Mouse (Mus musculus) gastrocnemius, postnatal 36 days (tissue): ENCODE measurements around the gene Large2. TPM values are rescaled to one million over a fixed set of nuclear protein-coding genes. Genes with fewer than 3 reads are reported as not detected.

Experiments used
- DNase-seq, 2 experiments: peaks; one replicate each; pipeline ENCODE4 v3.0.0; 2022
- intact Hi-C: fragments of 180-260 bp; cut with DNase I; formaldehyde crosslinking; loops from one replicate; pipeline ENCODE4 v1.15.1; 2025
- total RNA-seq, 2 experiments: library from RNA; stranded (reverse); gene quantifications; 2 replicates each; pipeline ENCODE4 v1.2.3; 2021

Gene Large2
- total RNA-seq, 2 experiments from 2014 or later, result 0.52 to 0.84 TPM

DNA sequence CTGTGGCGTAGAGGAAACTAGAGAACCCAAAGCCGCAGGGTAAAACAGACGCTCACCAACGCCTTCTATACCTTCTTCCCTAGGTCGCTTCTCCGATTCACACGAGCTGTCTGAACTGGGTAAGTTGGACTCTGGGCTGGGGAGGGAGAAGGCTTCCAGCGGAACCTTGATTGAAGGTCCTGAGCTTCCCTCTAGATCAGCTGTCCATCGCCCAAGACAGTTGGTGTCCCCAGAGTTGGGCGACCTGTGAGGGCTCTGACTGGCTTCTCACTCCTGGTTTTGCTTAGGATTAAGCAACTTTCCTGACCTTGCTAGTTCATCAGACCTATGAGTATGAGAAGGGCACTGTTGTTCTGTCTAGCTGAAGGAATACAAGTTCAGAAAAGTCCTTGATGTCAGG lies 1.1 kb upstream of the Large2 start:
- DNase-seq, result no peak

DNA sequence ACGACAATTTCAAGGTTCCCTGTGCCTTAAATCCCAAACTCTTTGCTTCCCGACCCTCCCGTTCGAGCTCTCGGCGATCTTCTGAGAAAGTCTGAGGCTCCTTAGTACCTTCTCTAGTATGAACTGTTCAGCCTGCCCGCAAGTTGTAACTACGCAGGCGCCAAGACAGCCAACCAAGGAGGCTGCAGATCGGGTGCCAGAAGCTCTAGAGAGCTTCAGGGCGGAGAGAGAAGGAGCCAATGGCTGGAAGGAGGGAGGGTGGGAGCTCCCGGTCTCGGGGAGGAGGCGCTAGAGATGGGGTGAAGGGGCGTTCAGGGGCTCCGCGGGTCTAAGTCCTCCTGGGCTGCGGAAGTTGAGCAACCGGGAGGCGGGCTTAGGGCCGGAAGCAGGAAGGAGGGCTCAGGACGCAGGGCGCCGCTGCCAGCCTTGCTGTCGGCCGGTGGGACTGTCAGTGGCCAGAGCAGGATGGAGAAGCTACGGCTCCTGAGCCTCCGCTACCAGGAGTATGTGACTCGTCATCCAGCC lies 492 bp upstream of the Large2 start:
- peak; percentile 90 to 94 for DNase-seq
- intact Hi-C loops, result loop anchor here (2.0 to 5.0 kb wide), 2 partner anchors 42 to 58 kb away; no protein-coding TSS in a partner anchor

More for the DNA sequence above, 1.1 kb upstream of the Large2 start:
- intact Hi-C loops, result loop anchor here (2.0 to 5.0 kb wide), 2 partner anchors 42 to 57 kb away; no protein-coding TSS in a partner anchor

DNA sequence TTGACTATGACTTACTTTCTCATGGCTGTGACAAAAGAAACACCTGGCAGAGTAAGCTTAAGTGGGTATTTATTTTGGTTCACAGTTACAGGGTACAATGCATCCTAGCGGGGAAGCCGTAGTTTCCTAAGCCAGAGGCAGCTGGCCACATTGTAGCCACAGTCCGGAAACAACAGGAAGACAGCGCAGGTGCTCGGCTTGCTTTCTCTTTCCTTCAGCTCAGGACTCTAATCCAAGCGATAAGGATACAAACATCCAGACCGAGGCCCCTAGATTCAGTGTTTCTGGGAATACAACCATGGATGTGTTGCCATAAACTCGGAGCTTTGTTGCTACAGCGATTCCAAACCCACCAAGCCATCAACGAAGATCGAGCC lies 1.2 kb downstream of the Large2 start:
- intact Hi-C loops, result no loop called here
- no peak for DNase-seq

DNA sequence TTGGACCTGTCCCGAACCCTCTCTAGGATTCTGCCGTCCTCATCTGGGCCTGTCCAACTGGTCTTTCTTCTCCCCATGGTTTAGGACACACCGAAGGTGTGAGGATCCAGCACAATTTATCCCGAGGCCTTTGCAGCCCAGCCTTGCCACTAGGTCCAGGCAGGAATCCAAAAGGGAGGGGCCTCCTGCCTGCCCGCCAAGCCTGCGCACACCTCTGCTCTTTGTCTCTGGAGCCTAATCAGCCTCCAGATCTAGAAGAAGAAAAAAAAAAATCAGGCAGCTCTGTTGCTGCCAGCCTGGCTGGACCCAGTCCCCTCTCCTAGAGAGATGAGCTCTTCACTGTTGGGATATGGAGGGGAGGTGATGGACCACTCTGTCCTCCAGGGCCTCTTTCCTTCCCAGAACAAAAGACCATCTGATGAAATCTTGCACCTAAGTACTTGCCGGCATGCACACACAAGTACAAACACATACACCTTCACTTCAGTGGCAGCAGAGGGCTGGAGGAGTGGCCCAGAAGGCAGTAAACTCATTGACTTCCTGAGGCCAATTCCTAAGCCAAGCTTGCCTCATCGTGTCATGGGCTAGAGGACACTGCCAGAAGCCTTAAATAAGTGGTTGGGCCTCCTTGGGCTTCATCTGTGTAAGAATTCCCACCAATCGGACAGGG lies 1.8 kb downstream of the Large2 start:
- intact Hi-C loops, result no loop called here
- no peak for DNase-seq

DNA sequence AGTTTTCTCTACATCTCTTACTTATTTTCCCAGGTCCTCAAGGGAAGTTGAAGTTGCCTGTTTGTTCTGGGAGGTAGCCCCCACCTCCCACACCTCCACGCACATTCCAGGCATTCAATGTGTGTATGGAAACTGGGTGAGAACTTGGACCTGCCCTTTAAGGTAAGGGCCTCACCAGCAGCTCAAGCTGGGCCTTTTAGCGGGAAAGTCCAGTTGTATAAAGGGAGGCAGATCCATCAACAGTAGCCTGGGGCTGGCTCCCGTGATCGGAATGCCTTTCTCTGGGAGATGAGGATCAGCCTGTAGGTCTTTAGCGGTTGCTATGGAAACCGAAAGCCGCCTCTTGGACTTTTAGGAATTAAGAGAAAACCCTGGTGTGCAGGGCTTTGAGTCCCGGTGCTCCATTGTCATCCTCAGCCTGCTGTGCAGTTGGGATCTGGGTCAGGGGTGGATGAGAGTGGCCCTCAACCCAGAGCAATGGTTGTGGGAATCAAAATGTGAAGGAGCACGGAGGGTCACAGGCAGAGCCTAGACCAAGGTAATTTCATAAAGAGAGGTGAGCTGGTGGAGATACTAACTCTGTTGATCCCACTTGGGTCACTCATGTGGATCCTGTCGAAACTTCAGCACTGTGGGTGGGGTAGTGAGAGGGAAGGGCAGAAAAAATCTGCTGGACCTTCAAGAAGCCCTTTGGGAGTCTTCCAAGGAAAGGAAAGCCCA lies 2.5 kb downstream of the Large2 start:
- intact Hi-C loops, result no loop called here
- no peak for DNase-seq

DNA sequence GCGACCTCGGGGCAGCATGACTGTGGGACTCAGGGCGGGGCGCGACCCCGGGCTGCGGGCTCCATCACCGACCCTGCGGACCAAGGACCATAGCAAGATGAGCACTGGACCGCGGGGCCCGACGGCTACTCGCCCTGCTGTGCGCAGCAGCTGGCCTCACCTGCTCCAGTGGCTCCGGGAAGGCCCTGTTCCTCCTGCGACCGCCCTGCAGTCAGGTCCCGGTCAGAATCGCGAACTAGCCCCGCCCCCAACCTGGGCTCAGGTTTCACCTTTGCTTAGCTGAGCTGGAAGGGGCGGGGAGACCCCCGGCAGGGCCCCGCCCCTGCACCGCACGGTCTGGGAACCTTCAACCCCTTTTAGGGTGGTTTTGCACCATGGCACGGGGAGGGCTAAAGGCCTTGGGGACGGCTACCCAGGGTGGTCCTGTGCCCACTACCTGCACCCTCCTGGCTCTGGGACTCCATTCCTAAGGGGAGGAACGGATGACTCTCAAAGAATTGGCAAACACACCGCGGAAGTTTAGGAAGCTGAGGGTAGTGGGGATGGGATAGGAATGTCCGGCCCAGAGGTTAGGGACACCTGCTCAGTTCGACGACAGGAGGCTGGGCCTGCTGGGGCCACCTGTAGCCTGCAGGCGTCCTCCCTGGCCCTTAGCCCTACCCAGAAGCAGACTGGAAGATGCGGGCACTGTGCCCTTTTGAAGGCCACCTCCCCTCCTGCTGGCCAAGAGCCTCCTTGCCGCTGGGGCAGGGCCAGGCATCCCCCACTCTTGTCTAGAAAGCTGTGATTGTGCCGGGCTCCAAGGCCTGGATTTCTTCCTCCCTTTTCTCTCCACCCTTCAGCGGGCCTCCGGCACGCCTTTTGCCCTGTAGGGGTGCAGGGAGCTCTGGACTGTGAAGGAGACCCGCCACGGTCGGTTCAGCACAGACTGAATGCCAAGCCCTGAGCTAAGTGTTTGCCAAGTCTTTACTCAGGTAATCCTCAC lies 3.6 kb downstream of the Large2 start:
- intact Hi-C loops, result no loop called here
- no peak for DNase-seq

DNA sequence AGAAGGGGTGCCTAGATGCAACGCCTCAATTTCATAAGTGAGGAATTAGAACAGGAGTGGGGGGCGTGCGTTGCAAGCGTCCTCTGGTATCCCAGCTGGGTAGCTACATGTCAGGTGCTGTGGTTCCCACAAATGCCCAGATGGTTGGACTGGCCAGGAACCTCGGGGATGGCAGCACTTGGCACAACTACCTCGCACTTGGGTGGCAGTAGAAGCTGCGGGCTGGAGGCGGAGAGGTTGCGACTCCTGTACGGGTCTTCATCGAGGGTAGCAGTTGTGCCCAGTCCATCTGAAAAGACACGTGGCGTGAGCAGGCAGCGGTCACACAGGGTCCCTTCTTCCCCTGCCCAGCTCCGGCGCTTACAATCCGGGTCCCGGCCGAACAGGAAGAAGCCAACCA lies 4.3 kb downstream of the Large2 start:
- intact Hi-C loops, result no loop called here
- DNase-seq, result no peak

DNA sequence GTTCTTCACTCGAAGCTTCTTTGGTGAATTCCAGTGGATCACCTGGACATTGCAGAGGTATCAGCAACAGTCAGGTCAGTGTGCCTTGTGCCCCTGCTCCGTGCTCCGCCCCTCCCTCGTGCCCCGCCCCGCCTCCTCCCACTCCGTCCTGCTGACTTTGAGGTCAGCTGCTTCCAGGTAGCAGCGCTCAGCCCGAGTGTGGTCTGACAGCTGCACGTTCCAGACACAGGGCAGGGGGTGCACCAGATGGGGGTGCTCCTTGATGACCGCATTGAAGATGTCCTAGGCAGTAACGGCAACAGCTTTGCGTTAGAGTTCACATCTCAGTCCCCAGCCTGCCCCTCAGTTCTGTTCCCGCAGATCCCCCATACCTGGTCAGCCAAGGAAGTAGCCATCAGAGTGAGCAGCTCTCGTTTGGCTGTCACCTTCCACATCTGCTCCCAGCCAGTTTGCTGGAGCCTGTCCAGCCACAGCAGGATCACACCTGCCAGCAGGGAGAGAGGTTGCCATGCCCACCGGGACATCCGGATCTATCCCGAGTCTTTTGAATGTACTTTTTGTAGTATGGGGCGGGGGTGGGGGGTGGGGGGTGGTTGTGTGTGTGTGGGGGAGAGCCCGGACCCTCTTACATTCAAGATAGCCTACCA lies 7.2 kb downstream of the Large2 start:
- no peak for DNase-seq
- intact Hi-C loops, result no loop called here

DNA sequence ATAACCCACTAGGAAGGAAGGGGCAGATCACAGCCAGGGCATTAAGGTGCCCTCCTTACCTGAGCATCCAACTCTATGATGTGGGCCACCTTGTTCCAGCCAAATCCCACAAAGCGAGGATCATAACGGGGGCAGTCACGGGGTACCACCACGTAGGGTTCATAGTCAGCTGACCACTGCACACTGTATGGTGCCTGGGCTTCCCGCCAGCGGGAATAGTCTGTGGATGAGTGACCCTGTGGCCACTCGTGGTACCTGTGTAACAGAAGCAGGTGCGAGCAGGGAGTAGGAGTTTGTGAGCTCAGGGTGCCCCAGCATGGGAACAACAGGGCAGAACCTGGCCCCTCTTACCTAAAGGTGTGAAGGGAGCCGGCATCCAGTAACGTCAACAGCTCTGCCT lies 9.1 kb downstream of the Large2 start:
- intact Hi-C loops, result no loop called here
- DNase-seq, result no peak

DNA sequence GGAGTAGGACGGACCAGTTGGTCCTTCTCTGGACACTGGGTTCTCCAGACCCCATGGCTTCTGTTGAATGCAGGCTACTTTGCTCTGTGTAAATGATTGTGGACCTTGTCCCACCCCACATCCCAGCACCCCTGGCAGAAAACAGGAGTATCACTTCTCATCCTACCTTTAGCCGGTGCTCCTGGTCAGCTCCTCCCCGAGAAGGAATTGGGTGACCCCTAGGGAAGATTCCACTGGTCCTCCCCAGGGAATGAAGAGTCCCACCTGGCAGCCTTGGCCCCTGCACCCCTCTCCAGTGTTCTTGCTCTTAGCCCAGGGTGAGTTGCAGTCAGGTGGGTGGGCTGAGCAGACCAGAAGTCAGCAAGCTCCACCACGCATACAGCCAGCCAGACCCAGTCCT lies 10.6 kb downstream of the Large2 start:
- no peak for DNase-seq
- intact Hi-C loops, result no loop called here

DNA sequence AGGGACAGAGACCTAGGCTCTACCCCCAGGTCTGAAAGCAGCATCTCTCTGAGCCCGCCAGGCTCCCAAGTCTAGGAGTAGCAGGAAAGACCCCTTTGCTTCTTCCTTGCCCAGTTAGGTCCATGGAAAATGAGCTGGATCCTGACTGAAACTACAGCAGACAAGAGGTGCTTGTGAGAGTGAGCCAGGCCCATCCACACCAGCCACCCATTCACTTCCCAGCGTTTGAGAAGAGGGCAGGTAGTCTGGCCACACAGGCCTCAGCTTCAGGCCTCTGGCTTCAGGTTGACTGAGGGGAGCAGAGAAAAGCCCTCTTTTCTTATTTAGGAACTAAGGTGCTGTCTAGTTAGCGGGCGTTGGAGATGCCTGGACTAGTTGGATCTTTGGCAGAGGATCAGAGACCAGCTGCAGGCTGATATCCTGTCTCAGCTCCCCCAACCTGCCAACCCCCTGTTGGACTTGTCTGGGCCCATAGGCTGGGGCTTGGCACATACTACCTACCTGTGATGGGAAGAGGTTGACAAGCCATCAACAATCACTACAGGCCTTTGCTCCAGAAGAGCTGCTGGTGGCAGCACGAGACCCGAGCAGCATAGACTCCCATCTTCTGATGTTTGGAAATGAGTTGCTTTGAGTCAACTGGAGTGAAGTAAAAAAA lies 12.0 kb downstream of the Large2 start:
- DNase-seq, result peak in 1 of 2 experiments; percentile 6
- intact Hi-C loops, result no loop called here

DNA sequence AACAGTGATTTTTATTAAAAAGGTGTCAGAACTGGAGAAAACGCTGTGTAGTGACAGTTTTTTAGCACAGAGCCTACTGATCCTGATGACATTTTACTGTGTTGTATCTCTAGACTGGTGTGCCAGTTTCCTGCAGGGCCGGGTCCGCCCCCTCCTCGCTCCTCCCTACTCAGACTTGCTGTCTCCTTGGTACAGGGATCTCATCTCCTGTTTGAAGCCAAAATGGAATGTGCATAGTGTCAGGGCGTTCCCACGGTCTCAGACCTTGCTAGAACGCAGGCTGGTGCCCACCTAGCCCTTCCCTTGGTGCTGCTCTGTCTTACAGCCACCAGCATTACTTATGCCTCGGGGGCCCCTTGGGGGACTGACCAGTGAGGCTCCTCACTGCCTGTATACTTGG lies 12.9 kb downstream of the Large2 start:
- no peak for DNase-seq
- intact Hi-C loops, result no loop called here

DNA sequence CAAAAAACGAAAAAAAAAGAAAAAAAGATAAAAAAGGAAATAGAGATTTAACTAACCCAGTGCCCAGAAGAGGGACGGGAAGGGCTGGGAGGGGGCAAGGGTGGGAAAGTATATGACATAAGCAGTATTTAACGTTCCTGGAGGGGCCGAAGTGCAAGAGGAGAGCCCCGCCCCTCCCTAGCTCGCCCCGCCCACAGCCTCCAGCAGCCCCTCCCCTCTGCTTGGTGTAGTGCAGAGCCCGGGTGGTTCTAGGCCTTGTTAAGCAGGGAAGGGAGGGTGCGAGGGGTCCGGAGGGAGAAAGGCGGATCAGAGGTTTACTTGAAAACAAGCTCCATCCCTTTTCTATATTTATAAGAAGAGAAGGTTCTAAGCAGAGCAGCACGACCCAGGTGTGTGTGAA lies 13.8 kb downstream of the Large2 start:
- DNase-seq, result no peak

DNA sequence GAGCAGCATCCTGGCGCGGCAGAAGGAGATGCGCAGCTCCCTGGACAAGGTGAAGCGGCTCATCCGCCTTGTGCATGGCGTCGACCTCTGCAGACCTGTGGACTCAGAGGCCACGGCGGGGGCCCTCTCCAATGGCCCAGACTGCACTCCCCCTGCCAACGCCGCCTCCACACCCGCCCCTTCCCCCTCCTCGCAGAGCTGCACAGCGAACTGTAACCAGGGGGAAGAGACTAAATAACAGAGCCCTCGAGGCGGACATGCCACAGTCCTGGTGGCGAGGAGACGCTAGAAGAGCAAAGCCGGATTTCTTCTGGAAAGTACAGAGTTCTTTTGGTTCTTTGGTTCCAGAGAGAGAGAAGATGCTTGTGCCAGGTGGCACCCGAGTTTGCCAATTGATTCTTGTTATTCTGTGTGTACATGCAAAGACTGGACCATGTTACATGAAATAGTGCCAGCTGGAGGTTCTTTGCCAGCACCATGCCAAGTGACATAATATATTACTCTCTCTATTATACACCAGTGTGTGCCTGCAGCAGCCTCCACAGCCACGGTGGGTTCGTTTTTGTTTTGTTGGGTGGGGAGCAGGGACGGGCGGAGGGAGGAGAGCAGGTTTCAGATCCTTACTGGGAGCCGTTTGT lies 14.4 kb downstream of the Large2 start:
- no peak for DNase-seq
- intact Hi-C loops, result no loop called here

More for the DNA sequence above, 13.8 kb downstream of the Large2 start:
- intact Hi-C loops, result no loop called here

DNA sequence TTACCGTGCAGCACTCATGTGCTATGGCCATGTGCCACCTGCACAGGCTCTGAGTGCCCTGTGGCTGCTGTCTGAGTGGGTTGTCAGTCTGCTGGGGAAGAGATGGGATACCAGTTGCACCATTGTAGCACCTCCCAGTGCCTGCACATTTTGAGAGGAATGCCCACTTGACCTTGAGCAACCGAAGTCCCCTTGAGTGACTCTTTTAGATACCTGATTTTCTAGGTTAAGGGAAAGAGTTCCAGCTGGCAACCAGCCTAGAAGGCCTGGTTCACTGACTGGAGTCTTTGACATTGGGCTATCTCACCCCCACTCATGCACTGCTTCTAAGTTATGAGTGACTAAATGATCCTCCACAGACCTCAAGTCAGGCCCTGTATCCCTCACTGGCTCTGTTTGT lies 15.4 kb downstream of the Large2 start:
- intact Hi-C loops, result no loop called here
- no peak for DNase-seq

DNA sequence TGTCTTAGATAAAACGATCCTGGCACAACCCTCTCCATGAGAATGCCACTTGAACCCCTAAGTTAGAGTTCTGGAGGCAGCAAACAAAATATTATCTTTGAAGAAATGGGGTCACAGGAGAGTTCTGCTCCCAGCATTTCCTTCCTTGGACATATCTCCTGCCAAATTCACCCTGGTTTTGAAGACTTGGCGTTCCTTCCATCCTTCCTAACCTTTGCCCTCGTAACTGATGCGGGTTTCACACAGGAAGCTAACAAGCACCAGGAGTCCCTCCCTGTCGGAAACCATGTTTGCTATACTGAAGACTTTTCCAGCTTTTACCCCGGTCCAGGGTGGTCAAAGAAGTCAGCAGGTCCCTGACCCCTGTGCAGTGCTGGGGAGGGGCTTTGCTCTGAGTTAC lies 20.4 kb downstream of the Large2 start:
- intact Hi-C loops, result no loop called here
- DNase-seq, result no peak

DNA sequence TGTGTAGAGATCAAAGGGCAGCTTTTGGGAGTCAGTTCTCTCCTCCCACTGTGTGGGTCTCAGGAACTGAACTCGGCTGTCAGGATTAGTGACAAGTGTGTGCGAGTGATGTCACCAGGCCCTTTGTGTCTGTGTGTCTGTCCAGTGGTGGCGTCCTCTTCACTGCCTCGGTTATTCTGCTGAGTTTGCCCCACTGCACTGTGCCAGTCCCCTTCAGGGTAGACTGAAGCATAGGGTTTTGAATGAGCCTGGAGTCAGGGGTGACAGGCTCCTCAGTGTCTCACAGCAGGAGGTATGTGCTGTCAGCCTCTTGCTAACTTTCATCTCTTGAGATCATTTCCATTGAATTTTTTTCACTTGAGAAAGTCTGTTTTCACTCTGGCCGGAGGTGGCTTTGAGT lies 21.3 kb downstream of the Large2 start:
- intact Hi-C loops, result no loop called here
- DNase-seq, result no peak

DNA sequence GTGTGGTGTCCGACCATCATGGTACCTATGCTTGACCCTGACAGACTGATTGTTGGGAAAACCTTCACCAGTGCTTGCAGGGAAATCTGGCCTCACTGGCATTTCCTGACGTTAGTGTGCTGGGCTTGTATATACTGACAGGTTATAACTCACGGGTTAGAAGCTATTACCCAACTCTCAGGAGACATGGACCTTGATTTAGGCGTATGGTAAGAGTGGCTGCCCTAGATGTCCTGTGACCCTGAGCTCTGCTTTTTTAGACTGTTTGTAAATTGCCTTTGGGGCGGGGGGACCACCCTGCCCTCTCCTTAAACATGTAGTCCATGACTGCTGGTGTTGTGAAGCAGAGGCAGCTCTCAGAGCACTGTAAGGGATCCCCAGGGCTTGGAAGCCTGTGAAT lies 24.0 kb downstream of the Large2 start:
- no peak for DNase-seq
- intact Hi-C loops, result no loop called here
